Mouse (Mus musculus) myocyte (in vitro differentiated cells): ENCODE results near the gene Cetn4.

ENCODE experiments used
- CEBPB ChIP-seq: IDR thresholded peaks from 2 replicates; pipeline ENCODE4 v1.6.1; 2011; ENCODE audit warnings: mild to moderate bottlenecking, moderate library complexity; ENCODE audit not compliant: poor library complexity, insufficient read depth, severe bottlenecking
- E2F4 ChIP-seq: IDR thresholded peaks from one replicate; pipeline ENCODE4 v1.6.1; 2011; ENCODE audit warnings: mild to moderate bottlenecking, control low read depth, moderate library complexity; ENCODE audit not compliant: insufficient read depth
- MAX ChIP-seq: IDR thresholded peaks from one replicate; pipeline ENCODE4 v1.6.1; 2011; ENCODE audit warnings: low read depth, mild to moderate bottlenecking, control low read depth
- MYOD1 ChIP-seq, 3 experiments: IDR thresholded peaks; one replicate each; pipeline ENCODE4 v1.6.1; 2011; ENCODE audit warnings: control low read depth in 2 of 3, low read depth in 2 of 3, mild to moderate bottlenecking in 2 of 3, moderate library complexity in 1 of 3; ENCODE audit not compliant: insufficient read length in 2 of 3, control insufficient read depth in 1 of 3
- MYOG ChIP-seq, 3 experiments: IDR thresholded peaks; one replicate each; pipeline ENCODE4 v1.6.1; 2011; ENCODE audit warnings: control low read depth in 2 of 3, low read depth in 2 of 3, mild to moderate bottlenecking in 2 of 3; ENCODE audit not compliant: insufficient read length in 2 of 3, control insufficient read depth in 1 of 3, insufficient read depth in 1 of 3
- POLR2A ChIP-seq: IDR thresholded peaks from one replicate; pipeline ENCODE4 v1.6.1; 2011; ENCODE audit warnings: low read depth, mild to moderate bottlenecking, control low read depth, moderate library complexity; ENCODE audit not compliant: insufficient read length
- POLR2AphosphoS2 ChIP-seq: IDR thresholded peaks from one replicate; pipeline ENCODE4 v1.6.1; 2011; ENCODE audit warnings: low read depth, control low read depth; ENCODE audit not compliant: insufficient read length
- REST ChIP-seq: IDR thresholded peaks from one replicate; pipeline ENCODE4 v1.6.1; 2011; ENCODE audit warnings: mild to moderate bottlenecking, control low read depth, moderate library complexity; ENCODE audit not compliant: insufficient read depth, insufficient read length
- SRF ChIP-seq: IDR thresholded peaks from one replicate; pipeline ENCODE4 v1.6.1; 2011; ENCODE audit warnings: low read depth; ENCODE audit not compliant: control insufficient read depth, insufficient read length
- TCF12 ChIP-seq: IDR thresholded peaks from one replicate; pipeline ENCODE4 v1.6.1; 2011; ENCODE audit warnings: mild to moderate bottlenecking, control low read depth; ENCODE audit not compliant: poor library complexity, insufficient read depth, severe bottlenecking
- TCF3 ChIP-seq: IDR thresholded peaks from one replicate; pipeline ENCODE4 v1.6.1; 2011; ENCODE audit warnings: low read depth, control low read depth; ENCODE audit not compliant: insufficient read length
- USF1 ChIP-seq: IDR thresholded peaks from one replicate; pipeline ENCODE4 v1.6.1; 2011; ENCODE audit warnings: low read depth, mild to moderate bottlenecking, control low read depth, moderate library complexity

- TF ChIP-seq MAX = no peak
- no peak for TF ChIP-seq E2F4
- no peak for TF ChIP-seq POLR2A
- no peak for TF ChIP-seq SRF
- TF ChIP-seq POLR2AphosphoS2 = no peak
- TF ChIP-seq USF1 = no peak
- no peak for TF ChIP-seq MYOG (IDR thresholded peaks at IDR 0.05; ENCODE audit: control insufficient read depth in 1 of 3, insufficient read depth in 1 of 3, insufficient read length in 2 of 3, low read depth in 2 of 3)
- TF ChIP-seq CEBPB = no peak
- no peak for TF ChIP-seq MYOD1 (IDR thresholded peaks at IDR 0.05; ENCODE audit: control insufficient read depth in 1 of 3, insufficient read length in 2 of 3, low read depth in 2 of 3)
- TF ChIP-seq REST = no peak
- TF ChIP-seq TCF3 = no peak
- TF ChIP-seq TCF12 = no peak
Observed at GRCm38 (mm10) chr3:37354737-37355136, 42.2 kb upstream of the Cetn4 start.
